Mouse (Mus musculus): ENCODE results near the gene Prokr2.

GRCm38 (mm10) chr2:132379690-132380089, 5.6 kb downstream of the Prokr2 start:
- TF ChIP-seq GATA1 (IDR thresholded peaks at IDR 0.05; ENCODE audit: borderline replicate concordance, low read length): no peak
- TF ChIP-seq FLI1 (IDR thresholded peaks at IDR 0.05; ENCODE audit: low read length): no peak

Data from megakaryocyte, embryonic 14.5 days (primary cell).